Mouse (Mus musculus) adipocyte (in vitro differentiated cells): ENCODE measurements around the gene Lclat1.
A peak's percentile ranks its signal among the peaks of the same experiment; 100 is the strongest.
"Not testable (repeated sequence)": the region's sequence is repeated elsewhere in the genome, so short reads cannot be mapped to it uniquely, and the experiment has no call there.

Experiments used
- DNase-seq: peaks from one replicate; pipeline ENCODE4 v3.0.0-alpha.2; 2016; ENCODE audit warnings: low spot score

Gene Lclat1

GRCm38 (mm10) chr17:73244596-73244995 lies 136.8 kb downstream of the Lclat1 start:
- no peak for DNase-seq

GRCm38 (mm10) chr17:73245089-73245684 lies 137.4 kb downstream of the Lclat1 start:
- no peak for DNase-seq

- no peak for DNase-seq
These were observed 138.3 kb downstream of the Lclat1 start for GRCm38 (mm10) chr17:73246036-73246435.

GRCm38 (mm10) chr17:73246926-73247325 lies 139.1 kb downstream of the Lclat1 start:
- no peak for DNase-seq

GRCm38 (mm10) chr17:73247758-73248157 lies 140.0 kb downstream of the Lclat1 start:
- no peak for DNase-seq

GRCm38 (mm10) chr17:73250488-73251141 lies 142.8 kb downstream of the Lclat1 start:
- DNase-seq: peak; percentile 30

- DNase-seq: no peak
These were observed 143.3 kb downstream of the Lclat1 start for GRCm38 (mm10) chr17:73251142-73251502.

GRCm38 (mm10) chr17:73251812-73252608 lies 144.2 kb downstream of the Lclat1 start:
- peak; percentile 33 for DNase-seq

GRCm38 (mm10) chr17:73253291-73253969 lies 145.6 kb downstream of the Lclat1 start:
- peak; percentile 21 for DNase-seq

GRCm38 (mm10) chr17:73255801-73256200 lies 148.0 kb downstream of the Lclat1 start:
- no peak for DNase-seq

- no peak for DNase-seq
These were observed 150.8 kb downstream of the Lclat1 start for GRCm38 (mm10) chr17:73258620-73259019.

- DNase-seq: not testable (repeated sequence)
These were observed 151.5 kb downstream of the Lclat1 start for GRCm38 (mm10) chr17:73259258-73259657.

- no peak for DNase-seq
These were observed 154.8 kb downstream of the Lclat1 start for GRCm38 (mm10) chr17:73262558-73262957.

- DNase-seq: peak; percentile 75
These were observed 155.3 kb downstream of the Lclat1 start for GRCm38 (mm10) chr17:73263077-73263501.

GRCm38 (mm10) chr17:73270871-73271796 lies 163.3 kb downstream of the Lclat1 start:
- no peak for DNase-seq

- DNase-seq: no peak
These were observed 164.2 kb downstream of the Lclat1 start for GRCm38 (mm10) chr17:73271797-73272600.

- DNase-seq: no peak
These were observed 166.0 kb downstream of the Lclat1 start for GRCm38 (mm10) chr17:73273809-73274208.

- no peak for DNase-seq
These were observed 167.3 kb downstream of the Lclat1 start for GRCm38 (mm10) chr17:73275066-73275465.

- no peak for DNase-seq
These were observed 170.0 kb downstream of the Lclat1 start for GRCm38 (mm10) chr17:73277770-73278169.

GRCm38 (mm10) chr17:73282702-73283101 lies 174.9 kb downstream of the Lclat1 start:
- DNase-seq: not testable (repeated sequence)
